Mouse (Mus musculus) cerebellum, postnatal 36 days (tissue): ENCODE data around the gene Heatr5a.

ENCODE experiments used
- DNase-seq, 2 experiments: peaks; one replicate each; pipeline ENCODE4 v3.0.0; 2021 to 2022; ENCODE audit warnings: mixed read lengths in 2 of 2

Gene Heatr5a

DNA sequence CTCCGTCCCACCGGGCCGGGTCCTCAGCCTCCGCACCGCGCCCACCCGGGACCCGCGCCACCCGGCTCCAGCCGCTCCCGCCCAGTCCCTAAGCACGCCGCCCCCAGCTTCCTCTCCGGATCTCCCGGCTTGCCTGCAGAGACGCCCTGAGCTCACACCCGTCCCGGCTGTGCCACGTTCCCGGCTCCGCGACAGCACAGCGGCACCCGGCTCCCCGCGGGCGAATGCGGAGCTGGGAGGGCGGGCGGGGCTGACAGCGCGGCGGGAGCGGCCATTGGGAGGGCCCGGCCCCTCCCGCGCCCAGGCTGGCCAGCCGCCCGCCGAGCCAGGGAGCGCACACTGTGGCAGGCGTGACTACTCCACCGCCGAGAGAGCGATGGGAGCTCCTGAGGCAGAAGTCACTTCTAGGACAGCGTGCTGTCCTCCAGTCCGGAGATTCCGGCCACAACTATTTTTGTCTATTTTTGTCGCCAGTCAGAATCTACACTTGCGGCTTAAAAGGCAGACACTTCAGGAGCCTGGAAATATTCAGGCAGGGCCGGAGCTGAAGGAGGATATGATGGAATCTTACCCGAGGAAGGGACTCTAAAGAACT lies at the start of gene Heatr5a:
TSS of gene Heatr5a (minus strand) at position 252 of the 595 bp plus-strand sequence.
- DNase-seq, result peak; percentile 88 to 90

DNA sequence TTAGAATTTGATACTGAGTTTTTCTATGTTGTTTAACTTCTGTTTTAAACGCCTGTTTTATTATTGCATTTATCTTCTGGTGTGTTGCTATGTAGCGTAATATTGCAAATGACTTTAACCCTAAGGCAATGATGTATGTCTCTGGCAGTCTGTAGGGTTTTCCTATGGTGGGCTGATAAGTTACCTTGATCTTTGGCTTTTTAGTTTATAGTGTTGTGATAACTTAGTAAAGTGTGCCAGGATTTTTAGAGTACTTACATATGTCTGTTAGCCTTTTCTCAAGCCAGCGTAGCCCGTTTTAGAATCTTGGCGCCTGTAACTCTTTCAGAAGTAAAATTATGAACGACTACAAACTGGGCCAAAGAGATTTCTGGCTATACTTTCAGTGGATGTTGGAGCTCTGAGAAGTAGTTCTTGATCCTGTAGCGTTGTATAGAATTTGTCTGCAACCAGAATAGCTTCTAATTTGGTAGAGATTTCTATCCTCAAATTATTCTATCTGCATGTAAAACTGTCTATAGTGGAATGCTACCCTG lies 43.4 kb upstream of the Heatr5a start:
- DNase-seq, result no peak

DNA sequence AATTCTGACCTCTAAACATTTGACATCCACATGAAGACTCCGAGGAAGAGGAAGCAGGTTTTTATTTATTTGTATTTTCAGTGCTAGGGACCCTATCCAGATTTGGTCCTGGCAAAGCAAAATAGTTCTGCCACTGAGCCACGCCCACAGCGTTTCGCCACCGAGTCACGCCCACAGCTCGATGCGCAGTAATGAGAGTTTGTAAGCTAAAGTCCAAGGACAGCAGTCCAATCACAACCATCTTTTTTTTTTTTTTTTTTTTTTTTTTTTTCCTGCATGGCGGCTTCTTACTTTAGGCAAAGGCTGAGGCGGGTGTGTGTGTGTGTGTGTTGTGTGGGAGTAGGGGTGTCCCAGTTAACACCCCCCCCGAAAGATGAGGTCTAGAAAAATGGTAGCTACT lies 42.9 kb upstream of the Heatr5a start:
- DNase-seq, result no peak

DNA sequence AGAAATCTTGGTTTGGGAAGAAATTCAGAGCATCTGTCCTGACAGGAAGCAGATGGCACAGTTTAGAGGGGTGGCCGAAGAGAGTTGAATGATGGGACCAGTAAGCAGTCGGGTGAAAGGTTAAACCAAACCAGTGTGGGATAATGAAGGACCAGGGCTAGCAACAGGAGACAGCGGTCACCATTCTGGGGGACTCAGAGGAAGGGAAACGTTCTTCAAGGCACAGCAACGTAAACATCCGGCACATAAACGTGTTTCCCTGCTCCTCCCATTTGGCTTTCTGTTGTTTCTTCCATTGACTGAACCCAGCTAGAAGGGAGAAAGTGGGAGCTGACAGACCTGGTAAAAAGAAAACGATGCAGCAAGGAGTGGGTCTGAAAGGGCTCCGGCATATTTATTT lies 42.2 kb upstream of the Heatr5a start:
- no peak for DNase-seq

DNA sequence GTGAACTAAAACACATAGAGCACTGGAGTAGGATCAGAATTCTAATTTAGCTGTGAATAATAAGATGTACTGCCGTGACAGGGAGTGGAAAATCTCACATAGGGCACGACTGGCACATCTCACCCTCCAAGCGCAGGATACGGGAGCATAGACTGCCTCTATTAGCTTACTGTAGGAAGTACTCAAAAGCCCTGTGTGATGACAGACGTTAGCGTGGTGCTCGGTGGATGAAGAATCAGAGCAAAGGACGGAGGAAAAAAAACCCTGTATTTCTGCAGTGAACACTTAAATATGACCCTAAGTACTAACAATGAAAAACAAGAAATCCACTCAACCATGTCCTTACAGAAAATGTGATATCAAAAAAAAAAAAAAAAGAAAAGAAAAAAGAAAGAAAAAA lies 41.0 kb upstream of the Heatr5a start:
- no peak for DNase-seq

DNA sequence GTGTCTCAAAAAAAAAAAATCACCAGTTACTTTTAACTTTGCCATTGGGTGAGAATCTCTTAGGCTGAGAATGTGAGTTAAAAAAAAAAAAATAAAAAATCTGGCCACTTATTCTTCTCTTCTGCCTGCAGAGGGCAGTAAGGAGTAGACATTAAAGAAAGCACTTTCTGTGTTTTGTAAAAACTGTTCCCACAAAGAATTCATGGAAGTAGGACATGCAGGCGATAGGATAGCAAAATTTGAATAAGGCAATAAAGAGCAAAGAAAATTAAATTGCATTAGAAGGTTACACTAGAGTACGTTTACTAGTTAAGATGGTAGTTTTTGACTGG lies 39.5 kb upstream of the Heatr5a start:
- no peak for DNase-seq

DNA sequence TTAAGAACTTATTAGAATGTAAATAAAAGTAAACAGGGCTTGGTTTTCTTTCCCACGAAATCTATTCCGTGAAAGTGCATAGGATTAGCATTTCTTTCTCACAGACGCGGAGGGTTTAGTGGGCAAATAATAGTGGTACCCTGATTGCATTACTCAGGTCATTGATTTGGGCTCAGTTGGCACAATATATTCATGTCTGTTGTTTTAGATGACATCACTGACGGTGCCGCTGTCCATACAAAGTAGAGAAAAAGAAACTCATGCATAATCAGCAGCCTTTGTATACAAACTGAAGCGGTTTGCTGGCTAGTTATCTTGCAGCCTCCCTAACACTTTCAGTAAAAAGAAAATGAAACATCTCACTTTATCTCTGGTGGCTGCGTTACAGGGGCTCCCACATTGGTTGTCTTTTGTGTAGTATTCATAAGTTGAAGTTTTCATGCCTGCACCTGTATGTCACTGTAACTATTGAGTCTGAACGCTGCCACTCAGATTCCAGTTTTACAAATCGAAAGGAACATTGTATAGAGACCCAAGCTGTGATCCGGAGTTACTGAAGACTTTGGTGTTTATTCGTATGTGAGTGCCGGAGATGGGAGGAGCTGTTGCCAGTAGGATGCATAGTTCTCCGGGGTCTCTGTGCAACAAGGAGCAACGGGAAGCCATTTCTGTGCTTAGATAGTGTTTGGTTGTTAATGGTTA lies 39.0 kb upstream of the Heatr5a start:
- DNase-seq, result no peak

DNA sequence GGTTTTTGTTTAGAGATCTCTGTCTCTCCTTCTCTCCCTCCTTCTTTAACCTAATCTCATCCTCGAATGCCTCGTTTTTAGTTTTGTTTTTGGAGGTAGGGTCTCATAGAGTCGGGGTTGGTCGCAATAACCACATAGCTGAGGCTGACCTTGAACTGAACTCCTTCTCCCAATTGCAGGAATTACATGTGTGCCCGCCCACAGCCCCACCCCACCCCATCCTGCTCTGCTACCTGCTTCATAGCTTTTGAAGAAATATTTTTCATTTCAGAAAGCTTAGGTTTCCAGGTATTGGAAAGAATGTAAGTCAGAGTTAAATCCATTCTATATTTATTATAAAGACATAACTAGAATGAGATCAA lies 35.5 kb upstream of the Heatr5a start:
- no peak for DNase-seq

DNA sequence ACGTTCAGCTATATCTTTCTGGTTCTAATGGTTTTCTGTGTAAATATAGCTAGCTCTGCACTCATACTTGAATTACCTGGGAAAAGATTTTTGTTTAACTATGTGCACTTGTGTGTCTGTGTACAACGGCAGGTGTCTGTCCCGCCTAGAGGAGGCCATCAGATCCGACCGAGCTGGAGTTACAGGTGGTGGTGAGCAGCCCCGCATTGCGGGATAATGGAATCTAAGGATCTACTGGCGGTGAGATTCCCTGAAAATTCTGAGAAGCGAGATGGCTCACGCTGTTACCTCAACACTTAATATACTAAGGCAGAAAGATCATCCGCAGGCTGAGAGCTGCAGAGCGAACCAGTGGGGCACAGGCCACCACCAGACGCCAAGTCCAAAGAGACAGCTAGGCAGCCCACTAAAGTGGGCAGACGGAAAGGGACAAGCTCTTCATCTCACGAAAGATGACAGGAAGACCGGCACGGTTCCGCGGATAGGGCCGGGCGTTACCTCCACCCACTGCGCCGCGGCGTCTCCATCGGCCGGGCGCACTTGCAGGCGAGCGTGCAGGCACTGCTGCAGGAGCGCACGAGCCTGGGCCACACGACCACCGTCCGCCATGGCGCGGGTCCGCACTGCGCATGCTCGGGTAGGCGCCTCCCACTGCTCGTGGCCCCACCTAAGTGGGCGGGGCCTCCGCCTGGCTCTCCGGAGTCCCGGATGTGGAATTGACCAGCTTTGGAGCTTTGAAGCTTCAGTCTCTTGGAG lies 34.9 kb upstream of the Heatr5a start, which contains the start of gene Dtd2:
TSS of gene Dtd2 (minus strand) at position 625 of the 756 bp plus-strand sequence.
- peak; percentile 91 to 95 for DNase-seq

DNA sequence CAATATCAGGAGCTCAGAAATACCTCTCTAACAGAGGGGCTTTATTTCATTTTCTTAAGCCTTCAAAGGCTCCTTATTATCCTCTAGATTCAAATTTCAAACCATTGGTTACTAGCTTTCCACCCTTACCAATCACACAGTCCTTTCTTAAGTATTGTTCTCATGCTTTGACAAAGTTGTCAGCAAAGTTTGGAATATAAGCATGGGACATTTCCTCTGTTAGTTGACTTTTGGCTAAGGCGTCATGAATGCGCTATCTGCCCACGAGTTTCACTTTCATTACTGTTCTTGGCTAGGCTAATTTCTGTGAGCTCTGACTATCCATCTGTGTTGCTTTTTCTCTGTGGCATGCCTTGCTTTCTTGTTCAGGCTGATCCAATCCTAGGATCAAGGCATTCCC lies 31.6 kb upstream of the Heatr5a start:
- no peak for DNase-seq

DNA sequence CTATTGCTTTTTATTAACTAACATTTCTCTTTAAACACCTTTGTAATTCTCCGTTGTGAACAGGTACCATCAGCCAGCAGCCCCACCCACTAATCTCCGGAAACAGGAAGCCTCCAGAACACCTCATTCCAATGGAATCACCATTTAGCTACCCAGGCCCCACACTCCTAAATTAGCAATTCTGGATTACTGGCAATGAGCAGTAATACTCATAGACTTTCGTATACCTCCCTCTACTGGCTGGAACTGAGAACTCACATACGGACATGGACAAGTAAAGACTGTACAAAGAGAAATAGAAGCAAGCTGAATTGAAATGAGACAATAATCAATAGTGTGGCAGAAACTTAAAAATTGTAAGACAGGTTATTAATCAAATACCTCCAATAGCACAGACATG lies 30.4 kb upstream of the Heatr5a start:
- peak; percentile 32 to 72 for DNase-seq

DNA sequence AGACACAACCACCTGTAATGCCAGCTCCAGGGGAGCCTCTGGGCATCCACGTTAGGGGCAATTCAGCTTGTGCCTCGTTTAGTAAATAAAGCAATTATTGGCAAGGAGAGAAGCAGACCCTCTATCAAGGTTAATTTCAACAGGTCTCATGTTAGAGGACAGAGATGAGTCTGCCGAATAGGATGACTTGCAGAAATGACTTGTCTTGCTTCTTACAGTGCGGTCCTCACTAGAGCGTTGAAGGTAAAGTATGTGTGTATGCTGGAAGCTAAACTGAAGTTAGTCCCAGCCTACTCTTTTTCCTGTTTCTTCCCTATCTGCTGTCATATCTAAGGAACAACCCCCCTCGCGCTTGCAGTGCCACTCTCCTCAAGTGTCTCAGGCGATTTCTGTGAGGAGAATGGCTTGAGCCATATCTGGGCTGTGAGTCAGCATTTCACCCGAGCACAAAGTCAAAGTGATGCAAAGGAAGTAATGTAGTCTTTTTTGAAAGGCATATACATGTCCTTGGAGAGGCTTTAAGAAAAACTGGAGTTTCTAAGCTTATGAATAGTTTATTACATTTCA lies 27.3 kb upstream of the Heatr5a start:
- no peak for DNase-seq

DNA sequence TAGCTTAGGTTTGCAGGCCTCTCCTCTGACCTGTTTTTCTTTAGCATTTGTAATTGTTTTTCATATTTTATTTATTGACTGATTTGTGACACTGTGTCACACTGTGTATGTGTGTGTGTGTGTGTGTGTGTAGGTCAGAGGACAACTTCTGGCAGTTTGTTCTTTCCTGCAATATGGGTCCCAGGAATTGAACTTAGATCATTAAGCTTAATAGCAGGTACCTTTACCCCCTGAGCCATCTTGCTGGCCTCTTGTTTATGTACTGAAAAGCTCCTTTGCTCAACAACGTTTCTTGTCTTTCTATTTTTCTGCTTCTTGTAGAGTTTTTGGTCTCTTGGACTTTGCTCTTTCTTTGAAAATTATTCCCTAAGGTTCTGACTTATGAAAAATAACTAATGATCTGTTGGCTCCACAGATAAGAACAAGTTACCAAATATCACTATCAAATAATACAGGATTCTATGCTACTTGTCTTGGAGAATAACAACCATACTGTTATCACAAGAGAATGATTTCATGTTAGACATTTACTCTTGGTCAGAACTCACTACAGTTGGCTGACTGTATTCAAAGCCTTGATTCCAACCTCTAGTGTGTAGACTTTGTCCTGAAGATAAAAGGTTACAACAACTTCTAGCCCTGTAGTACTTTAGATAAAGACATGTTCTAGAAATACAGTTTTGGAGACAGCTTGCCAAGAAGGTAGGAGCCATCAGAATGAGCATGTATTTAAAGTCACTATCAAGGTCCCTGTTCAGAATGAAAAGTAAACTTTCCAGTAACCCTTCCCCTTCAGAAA lies 24.8 kb upstream of the Heatr5a start:
- no peak for DNase-seq

DNA sequence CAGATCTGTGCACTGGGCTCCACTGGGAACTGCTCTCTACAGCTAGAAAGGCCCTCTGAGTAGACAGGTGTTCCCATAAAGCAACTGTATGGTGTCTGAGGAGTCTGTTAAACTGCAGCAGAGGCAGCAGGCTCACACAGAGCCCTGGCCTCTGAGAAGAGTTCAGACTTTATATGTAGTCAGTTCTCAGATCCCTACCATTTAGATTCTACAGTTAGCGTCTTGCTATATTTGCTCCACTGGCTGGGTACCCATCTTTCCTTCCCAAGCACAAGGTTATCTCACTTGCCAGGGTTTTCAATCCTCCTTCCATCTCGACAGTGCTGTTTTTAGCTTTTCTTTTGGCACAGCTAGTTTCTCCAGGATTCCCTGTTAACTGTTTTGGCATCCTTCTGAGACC lies 19.5 kb upstream of the Heatr5a start:
- DNase-seq, result no peak

DNA sequence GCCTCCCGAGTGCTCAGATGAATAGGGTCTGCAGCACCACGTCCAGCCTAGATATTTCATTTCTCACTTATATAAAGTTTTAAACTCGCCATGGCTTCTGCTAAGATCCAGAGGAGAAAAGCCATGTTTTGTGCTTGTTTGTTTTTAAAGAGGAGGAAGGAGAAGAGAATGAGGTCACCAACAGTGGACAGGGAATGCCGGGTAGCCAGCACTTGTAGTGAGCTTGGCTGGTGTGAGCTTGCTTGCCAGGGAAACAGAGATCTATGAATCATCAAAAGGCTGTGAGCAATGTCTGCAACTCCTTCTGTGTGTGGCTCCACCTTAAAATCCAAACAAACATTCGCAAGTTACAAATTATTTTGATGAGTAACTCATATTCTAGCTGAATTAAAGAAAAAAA lies 17.4 kb upstream of the Heatr5a start:
- no peak for DNase-seq

DNA sequence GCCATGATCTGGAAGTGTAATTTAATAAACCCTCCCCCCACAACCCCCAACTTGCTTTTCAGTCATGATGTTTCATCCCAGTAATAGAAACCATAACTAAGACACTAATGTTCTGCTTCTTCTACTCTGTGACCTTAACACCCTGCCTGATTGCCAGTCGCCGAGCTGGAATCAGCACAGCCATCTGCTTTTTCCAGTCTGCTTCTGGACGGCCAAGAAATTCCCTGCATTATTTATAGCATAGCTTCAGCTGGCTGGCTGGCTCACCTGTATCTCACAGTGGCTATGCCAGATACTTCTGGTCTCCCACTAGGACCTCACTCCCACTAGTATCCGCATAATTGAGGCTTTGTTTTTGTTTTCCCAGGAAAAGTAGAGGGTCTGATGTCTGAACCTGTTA lies 14.7 kb upstream of the Heatr5a start:
- peak; percentile 28 to 32 for DNase-seq

DNA sequence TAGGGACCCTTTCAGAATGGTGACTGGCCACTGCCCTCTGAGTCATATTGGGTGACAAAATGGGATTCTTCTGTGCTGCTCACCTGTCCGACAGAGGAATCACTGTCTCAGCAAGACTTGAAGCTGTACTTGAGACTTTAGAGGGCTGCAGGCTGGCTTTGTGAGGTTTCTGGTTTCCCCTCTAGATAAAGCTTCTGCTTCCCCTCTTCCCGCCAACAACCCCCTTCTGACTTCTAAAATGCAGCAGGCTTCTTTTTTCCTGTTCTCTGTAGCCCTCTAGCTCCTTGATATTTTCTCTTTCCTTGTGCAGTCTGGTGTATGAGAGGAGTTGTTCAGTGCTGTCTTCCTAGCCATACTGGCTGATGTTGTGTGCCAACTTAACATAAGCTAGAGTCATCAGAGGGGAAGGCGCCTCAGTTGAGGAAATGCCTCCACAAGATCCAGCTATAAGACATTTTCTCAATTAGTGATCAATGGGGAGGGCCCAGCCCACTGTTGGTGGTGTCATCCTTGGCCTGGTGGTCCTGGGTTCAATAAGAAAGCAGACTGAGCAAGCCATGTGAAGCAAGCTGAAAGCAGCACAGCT lies 14.1 kb upstream of the Heatr5a start:
- DNase-seq, result no peak

DNA sequence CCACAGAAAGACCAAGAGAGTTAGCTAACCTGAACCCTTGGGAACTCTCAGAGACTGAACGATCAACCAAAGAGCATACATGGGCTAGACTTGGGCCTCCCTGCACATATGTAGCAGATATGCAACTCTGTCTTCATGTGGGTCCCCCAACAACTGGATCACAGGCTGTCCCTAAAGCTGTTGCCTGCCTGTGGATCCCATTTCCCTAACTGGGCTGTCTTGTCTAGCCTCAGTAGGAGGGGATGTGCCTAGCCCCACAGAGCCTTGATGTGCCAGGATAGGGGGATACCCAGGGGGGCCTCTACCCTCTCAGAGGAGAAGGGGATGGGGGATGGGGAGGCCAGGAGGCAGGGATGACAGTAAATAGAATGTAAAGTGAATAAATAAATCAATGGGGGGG lies 12.5 kb upstream of the Heatr5a start:
- DNase-seq, result no peak

DNA sequence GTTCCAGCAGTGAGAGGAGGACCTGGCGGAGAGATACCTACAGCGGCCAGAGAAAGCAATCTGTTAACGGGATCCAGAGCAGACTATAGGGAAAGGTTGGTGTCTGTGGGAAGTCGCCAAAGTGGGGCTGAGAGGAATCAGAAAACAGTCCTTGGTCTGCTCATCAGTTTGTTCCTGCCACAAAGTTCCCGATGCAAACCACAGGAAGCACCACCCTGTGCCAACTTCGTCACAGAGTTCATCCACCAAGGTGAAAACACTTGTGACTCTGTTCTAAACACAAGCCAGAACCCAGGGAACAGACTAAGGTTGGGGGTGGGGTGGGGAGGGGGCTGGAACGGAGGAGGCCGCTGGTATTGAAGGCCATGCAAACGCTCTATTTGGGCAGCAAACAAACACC lies 5.4 kb upstream of the Heatr5a start:
- DNase-seq, result peak in 1 of 2 experiments; percentile 5

DNA sequence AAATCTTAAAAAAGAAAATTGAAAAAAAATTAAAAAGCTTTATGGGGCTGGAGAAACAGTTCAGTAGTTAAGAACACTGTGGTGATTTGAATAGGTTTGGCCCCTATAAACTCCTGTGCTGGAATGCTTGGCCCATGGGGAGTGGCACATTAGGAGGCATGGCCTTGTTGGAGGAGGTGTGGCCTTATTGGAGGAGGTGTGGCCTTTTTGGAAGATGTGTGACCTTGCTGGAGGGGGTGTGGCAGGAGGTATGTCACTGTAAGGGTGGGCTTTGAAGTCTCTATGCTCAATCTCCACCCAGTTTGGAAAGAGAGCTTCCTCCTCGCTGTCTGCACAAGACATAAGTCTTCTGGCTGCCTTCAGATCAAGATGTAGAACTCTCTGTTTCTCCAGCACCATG lies 3.3 kb upstream of the Heatr5a start:
- DNase-seq, result no peak

DNA sequence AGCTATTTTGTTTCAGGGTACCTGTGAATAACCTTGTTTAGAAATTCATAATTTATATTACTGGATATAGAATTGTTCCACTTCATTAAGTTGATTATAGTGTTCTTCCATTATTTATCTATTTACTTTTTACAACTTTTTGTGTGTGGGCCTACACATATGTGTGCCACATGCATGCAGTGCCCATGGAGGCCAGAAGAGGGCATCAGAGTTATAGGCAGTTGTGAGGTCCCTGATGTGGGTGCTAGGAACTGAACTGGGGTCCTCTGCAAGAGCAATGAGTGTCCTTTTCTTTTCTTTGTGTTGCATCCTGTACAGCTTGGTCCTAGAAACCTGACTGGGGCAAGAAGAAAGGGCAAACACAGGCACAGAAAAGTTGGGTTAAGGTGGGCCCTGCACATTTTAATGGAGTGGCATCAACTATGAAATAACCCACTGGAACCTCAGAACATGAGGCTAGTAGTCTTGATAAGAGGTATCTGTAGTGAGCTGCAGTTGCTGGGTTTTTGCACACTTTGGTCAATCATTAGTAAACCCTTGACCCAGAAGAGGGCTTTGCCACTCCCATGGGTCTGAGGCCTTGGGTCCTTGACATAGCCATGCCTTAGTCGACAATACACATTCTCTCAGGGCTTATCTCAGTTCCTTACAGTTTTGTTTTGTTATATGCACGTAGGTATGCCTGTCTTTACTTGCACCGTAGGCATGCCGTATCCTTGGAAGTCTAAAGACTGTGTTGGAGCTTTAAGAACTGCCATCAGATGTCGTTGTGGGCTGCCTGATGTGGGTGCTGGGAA lies 1.3 kb upstream of the Heatr5a start:
- peak in 1 of 2 experiments; percentile 9 for DNase-seq
